Mouse (Mus musculus) heart, adult 2 months (tissue): Measurements from ENCODE around the gene Capn11.

Experiments used
- CTCF ChIP-seq: fragments of 200-600 bp; IDR thresholded peaks from 2 replicates; pipeline ENCODE4 v1.8.1; 2022; ENCODE audit warnings: antibody characterized with exemption, mild to moderate bottlenecking, moderate library complexity
- EP300 ChIP-seq: fragments of 200-500 bp; IDR thresholded peaks from 2 replicates; pipeline ENCODE4 v1.6.1; 2011; ENCODE audit warnings: low read depth, low read length, control low read depth; ENCODE audit not compliant: insufficient read depth
- POLR2A ChIP-seq: fragments of 200-500 bp; IDR thresholded peaks from 2 replicates; pipeline ENCODE4 v1.6.1; 2011; ENCODE audit warnings: mild to moderate bottlenecking, low read depth, low read length, control low read depth; ENCODE audit not compliant: insufficient read depth

DNA sequence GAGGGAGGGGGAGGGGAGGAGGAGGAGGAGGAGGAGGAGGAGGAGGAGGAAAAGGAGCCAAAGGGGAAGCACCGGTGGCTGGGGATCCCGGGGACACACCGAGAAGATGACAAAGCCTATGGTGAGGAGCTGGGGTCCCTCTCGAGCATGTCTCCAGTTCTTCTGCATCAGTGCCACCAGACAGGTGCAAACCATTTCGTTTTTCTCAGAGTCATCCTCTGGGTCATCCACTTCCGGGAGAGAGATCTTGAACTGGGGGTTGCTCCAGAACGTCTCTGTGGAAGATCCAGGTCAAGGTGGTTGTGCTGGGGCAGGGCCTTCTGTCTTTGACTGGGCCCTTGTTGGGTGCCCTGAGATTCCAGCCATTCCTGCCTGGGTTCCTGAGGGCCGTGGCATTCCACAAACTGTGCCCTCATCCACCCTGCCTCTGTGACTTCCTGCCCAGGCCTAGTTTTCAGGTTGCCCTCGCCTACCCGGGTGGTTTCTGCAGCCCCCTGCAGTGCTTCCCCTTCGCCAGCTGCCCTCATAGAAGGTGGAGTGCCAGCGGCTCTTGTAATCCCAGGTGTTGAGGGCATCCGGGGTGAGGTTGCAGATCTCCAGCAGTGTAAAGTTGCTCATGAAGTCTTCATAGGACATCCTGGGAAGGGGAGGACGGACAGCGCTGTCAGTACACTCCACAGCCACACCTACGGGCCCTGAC is 20.4 kb downstream of the Capn11 start:
- TF ChIP-seq CTCF: no peak
- no peak for TF ChIP-seq EP300
- TF ChIP-seq POLR2A: no peak
